Mouse (Mus musculus) hematopoietic multipotent progenitor cell, adult 10-12 weeks (in vitro differentiated cells): ENCODE data around the gene Adam1a. TPM values are rescaled to one million over a fixed set of nuclear protein-coding genes. Genes with fewer than 3 reads are reported as not detected.

Experiments
- polyA plus RNA-seq: library from polyadenylated mRNA; stranded (reverse); fragments of >175 nt; gene quantifications from 2 replicates; pipeline ENCODE4 v1.2.3, GENCODE M21; 2012; ENCODE audit warnings: low replicate concordance

Gene Adam1a
- 0.22 and 0.35 TPM in 2 replicates for polyA plus RNA-seq

GRCm38 (mm10) chr5:121544910-121545792, at the start of gene Adam1a, which contains the start of gene Gm42878:
Gene Adam1a, minus strand, starts transcription at chr5:121545482.
Gene Gm42878, minus strand, starts transcription at chr5:121545482.

GRCm38 (mm10) chr5:121593451-121594401, 48.4 kb upstream of the Adam1a start, which contains the start of gene Aldh2:
Gene Aldh2, minus strand, starts transcription at chr5:121593824.

GRCm38 (mm10) chr5:121545793-121546529, 679 bp upstream of the Adam1a start, which contains the start of gene Mapkapk5:
Gene Mapkapk5, minus strand, starts transcription at chr5:121545905.

GRCm38 (mm10) chr5:121503231-121503630, 42.1 kb downstream of the Adam1a start, which contains the start of gene Adam1b:
Gene Adam1b, minus strand, starts transcription at chr5:121503435.

Other genes starting within 250 kb of the Adam1a start
- 36.8 and 57.1 TPM in 2 replicates for gene Trafd1, start 159.8 kb downstream of the Adam1a start, polyA plus RNA-seq
- gene Naa25, start 147.5 kb downstream of the Adam1a start, polyA plus RNA-seq = 1.6 and 3.6 TPM in 2 replicates
- 0.36 and 1.7 TPM in 2 replicates for gene Tmem116, start 93.6 kb downstream of the Adam1a start, polyA plus RNA-seq
- 193 and 340 TPM in 2 replicates for gene Erp29, start 93.0 kb downstream of the Adam1a start, polyA plus RNA-seq
- not detected in 2 replicates for gene Adam1b, start 42.0 kb downstream of the Adam1a start, polyA plus RNA-seq
- 0.12 TPM in 1 of 2 replicates, not detected in the other for gene Gm42878, start within 50 bp of the Adam1a start, polyA plus RNA-seq
- 16.9 and 51.0 TPM in 2 replicates for gene Mapkapk5, start 423 bp upstream of the Adam1a start, polyA plus RNA-seq
- 363 and 626 TPM in 2 replicates for gene Aldh2, start 48.3 kb upstream of the Adam1a start, polyA plus RNA-seq
- gene Acad12, start 73.5 kb upstream of the Adam1a start, polyA plus RNA-seq = 2.0 and 4.2 TPM in 2 replicates
- gene Acad10, start 115.0 kb upstream of the Adam1a start, polyA plus RNA-seq = 3.6 and 4.8 TPM in 2 replicates
- gene Brap, start 115.1 kb upstream of the Adam1a start, polyA plus RNA-seq = 14.4 and 16.1 TPM in 2 replicates
- 22.4 and 97.1 TPM in 2 replicates for gene Atxn2, start 165.9 kb upstream of the Adam1a start, polyA plus RNA-seq